Mouse (Mus musculus): ENCODE data around the gene Ezh1.
A peak's percentile ranks its signal among the peaks of the same experiment; 100 is the strongest.

Ezh1 gene

DNA sequence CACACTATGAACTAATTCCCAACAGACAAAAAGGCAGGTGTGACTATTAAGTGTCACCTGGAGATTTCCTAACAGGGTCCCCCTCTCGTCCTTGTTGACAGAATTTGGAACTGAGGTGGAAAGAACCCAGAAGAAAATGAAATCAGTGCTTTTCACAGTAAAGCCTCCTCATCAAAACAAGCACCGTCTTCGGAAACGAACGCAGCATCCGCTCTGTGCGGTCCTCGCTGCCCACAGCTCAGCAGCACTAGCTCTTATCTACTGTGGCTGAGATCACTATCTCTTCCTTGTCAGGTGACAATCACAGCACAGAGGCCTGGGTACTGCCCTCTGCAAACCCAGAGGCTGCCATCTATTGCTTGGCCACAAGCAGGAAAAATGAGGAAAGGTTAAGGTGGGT lies 30.1 kb downstream of the Ezh1 start:
- DNase-seq: no peak

DNA sequence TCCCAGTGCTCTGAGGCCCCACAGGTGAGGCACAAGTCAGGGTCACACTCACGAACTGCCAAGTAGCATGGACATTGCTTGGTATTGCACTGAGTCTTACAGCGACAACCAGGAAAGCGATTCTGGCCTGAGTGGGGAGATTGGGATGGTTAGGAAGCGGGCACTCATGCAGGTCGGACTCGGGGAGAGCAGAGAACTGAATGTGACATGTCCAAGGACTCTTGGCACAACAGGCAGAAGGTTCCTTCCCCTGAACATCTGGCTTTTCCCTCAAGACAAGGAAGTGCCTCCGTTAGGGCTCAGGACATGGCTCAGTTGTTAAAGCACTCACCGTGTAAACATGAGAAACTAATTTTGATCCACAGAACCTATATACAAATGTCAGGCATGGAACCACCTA lies 30.7 kb downstream of the Ezh1 start:
- no peak for DNase-seq

GRCm38 (mm10) chr11:101195101-101195500 lies 31.2 kb downstream of the Ezh1 start:
- no peak for DNase-seq

- no peak for DNase-seq
Observed at GRCm38 (mm10) chr11:101194643-101195042, 31.6 kb downstream of the Ezh1 start.

- no peak for DNase-seq
Observed at GRCm38 (mm10) chr11:101194137-101194536, 32.1 kb downstream of the Ezh1 start.

GRCm38 (mm10) chr11:101193076-101193475 lies 33.2 kb downstream of the Ezh1 start:
- DNase-seq: no peak

DNA sequence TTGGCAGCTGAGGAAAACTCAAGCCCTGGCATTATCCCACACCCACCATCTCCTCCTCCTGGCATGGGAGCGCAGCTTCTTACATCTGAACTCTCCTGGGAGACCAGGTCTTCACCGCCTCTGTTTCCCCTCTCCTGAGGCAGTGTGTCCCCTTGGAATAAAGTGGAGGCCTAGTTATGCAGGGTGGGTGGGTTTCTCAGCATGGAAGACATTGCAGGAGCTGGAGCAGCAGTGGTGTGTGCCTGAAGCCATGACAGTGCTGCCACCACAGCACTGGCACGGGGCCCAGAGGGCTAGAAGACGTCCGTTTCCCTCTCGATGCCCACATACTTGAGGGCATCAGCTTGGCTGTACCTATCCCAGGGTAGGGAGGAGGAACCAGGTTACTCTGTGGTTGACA lies 33.6 kb downstream of the Ezh1 start:
- no peak for DNase-seq

DNA sequence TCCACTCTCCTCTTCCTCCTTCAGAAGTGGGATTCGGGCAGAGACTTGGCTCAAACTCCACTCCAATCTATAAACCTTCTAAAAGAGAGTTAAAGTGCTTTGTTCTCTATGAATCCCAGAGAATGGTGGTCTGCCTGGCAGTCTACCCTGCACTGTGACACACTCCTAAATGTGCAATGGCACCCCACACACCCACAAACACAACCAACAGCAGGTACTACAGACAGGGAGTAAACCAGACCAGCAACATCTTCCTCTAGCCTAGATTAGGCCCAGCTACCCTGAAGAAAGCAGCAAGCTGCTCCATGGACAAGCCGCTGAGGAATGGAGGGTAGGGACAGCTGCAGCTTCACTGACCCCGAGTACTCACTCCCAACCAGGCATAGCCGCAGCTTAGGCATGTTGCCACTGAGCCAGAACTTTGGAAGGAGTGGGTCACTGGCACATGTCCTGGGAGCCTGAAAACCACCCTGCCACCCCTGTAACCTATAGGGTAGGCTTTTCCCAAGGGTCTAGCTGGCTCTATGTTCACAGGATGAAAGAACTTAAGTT lies 34.3 kb downstream of the Ezh1 start:
- no peak for DNase-seq

- DNase-seq: no peak
Observed at GRCm38 (mm10) chr11:101190913-101191907, 35.1 kb downstream of the Ezh1 start.

DNA sequence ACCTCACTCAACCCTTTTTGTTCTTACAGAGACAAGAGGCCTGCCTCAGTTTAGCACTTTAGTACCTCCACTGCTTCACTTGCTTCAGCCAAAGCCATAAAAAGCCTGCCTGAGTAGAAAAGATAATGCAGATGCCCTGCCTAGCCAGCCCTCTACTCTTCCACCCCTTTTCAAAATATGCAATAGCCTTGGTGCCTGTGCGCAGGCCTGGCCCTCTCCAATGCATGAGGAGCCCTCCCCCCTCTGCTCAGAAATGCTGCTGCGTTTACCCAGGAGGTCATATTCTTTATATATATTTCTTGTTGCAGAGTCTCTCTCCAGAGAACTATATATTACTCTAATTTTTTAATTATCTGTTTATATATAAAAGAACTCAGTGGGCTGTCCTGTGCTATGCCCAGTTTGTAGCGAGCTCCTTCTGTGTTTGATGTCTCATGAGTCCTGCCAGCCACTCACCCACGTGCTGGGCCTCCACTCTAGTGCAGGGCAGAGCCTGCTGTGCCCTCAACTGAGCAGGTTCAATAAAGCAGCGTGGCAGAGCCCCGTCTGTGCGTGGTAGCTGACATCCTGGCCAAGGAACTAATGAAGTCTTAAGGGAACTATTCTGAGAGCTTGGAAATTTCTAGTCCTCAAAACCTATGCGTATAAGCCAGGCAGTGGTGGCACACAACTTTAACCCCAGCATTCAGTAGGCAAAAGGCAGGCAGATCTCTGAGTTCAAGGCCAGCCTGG lies 35.9 kb downstream of the Ezh1 start:
- no peak for DNase-seq

DNA sequence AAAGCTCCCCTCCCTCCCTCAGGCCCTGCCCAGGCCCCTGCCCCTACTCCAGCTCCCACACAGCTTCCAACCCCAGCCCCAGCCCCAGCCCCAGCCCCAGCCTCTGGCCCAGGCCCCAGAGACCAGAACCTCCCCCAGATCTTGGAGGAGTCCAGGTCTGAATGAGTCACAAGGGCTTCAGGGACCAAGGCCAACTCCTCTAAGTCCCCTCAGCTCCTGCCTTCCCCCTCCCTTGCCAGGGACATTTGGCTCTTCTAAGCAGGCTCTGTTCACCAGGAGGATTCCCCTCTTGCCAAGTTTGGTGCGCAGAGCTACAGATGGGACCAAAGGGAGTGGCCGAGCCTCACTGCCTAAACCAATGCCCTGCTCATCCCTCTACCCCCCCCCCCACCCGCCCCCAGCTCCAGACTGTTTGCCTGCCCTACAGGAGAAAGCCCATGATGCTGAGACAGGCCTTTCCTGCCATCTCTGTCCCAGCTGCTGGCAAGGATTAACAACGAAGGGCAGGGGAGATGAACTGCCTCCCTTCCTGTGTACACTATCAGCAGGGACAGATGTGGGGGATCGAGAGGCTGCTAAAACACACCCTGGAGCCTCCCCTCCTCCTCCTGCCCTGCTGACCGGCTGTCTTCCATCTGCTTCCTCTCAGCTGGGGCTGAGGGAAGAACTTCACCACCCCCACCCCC lies 36.6 kb downstream of the Ezh1 start:
- no peak for DNase-seq

DNA sequence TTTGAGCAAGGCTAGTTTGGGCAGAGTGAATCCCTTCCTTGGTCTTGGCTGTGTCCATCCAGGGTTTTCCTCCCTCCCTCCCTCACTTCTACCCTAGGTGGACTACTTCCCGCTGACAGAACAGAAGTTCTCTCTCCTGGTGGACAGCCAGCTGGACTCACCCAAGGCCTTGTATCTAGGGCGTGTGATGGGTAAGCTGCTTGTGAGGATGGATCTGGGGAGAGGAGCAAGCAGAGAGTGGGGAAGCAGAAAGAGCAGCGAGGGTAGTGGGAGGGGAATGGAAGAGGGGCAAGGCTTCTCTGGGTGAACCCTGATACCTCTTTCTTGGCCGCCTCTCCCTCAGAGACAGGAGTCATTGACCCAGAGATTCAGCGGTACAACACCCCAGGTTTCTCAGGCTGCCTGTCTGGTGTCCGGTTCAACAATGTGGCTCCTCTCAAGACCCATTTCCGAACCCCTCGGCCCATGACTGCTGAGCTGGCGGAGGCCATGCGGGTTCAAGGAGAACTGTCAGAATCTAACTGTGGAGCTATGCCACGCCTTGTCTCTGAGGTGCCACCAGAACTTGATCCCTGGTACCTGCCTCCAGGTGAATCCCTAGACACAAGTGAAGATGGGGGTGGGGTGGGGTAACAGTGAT lies 38.0 kb downstream of the Ezh1 start:
- DNase-seq: no peak

GRCm38 (mm10) chr11:101187541-101187940 lies 38.7 kb downstream of the Ezh1 start:
- no peak for DNase-seq

GRCm38 (mm10) chr11:101186526-101187247 lies 39.6 kb downstream of the Ezh1 start:
- DNase-seq: no peak

DNA sequence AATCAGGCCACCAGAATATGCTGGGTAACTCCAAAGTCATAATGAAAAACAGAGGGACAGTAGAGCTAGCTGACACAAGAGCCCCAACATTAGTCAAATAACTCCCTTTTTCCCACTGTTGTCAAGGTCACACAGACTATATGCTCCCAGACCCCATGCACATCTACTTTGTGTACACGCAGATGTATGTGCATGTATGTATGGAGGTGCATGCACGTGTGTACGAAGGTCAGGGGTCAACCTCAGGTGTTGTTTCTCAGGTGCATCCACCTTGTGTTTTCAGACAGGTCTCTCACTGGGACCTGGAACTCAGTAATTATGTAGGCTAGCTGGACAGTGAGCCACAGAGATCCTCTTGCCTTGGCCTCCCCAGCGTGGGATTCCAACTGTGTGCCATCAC lies 40.8 kb downstream of the Ezh1 start:
- DNase-seq: no peak

DNA sequence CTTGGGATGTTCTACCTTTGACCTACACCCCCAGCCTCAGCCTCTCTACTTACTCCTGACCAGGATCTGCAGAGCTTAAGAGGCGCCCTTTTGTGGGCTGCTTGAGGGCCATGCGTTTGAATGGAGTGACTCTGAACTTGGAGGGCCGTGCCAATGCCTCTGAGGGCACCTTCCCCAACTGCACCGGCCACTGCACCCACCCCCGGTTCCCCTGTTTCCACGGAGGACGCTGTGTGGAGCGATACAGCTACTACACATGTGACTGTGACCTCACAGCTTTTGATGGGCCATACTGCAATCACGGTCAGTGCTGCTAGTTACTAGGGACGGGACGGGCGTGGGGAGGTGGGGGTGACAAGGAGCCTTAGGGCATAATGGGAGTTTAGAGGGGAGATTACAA lies 41.3 kb downstream of the Ezh1 start:
- DNase-seq: no peak

- DNase-seq: no peak
Observed at GRCm38 (mm10) chr11:101182771-101183517, 43.3 kb downstream of the Ezh1 start.

DNA sequence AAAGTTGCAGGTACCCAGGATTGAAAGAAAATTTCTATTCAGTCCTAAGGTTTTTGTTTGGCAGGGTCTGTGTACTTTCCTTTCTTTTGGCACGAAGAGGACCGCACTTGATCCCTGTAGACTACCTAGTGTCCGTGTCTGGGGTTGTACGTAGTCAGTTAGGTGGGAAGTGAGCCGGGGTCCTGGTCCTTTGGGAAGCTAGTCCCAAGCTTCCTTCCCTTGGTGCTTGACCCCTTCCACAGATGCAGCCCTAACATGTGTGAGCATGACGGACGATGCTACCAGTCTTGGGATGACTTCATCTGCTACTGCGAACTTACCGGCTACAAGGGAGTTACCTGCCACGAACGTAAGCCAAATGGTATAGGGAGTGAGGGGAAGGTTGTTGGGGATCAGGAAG lies 44.3 kb downstream of the Ezh1 start:
- DNase-seq: no peak

DNA sequence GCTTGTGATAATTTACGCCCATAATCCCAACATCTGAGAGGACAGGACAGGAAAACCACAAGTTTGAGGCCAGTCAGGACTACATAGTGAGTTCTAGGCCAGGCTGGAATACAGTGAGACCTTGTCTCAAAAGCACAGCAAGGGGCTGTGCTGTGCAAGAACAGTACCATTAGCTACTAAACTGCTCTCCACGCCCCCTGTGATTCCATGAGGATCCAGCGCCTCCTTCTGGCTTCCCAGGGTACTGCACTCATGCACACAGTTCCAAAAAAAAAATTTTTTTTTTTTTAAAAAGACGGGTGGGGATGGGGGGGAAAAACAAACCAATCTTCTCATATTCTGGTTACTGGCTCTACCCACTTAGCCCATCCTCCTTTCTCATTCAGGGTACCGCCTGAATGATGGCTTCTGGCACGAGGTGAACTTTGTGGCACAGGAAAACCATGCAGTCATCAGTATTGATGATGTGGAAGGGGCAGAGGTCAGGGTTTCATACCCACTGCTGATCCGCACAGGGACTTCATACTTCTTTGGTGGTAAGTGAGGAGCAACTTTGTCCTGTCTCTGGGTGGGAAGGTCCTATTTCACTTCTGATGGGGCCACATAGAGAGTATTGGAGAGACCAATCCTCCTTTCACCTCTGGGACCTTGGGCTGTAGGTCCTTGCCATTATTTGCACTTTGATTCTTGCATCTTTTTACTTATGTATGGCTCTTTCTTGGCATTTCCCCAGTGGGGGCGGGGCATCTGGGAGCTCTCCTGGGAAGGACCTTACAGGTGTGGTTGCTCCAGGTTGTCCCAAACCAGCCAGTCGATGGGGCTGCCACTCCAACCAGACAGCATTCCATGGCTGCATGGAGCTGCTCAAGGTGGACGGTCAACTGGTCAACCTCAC lies 45.2 kb downstream of the Ezh1 start:
- DNase-seq: peak; percentile 60 to 62

DNA sequence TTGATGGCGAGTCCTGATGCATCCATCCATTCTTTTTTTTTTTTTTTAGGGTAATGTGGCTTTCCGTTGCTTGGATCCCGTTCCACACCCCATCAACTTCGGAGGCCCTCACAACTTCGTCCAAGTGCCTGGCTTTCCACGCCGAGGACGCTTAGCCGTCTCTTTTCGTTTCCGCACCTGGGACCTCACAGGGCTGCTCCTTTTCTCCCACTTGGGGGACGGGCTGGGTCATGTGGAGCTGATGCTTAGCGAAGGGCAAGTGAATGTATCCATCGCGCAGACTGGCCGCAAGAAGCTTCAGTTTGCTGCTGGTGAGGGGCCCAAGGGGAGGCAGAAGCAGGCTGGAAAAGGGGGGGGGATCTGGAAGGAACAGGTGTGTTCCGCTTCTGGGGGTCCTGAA lies 46.0 kb downstream of the Ezh1 start:
- DNase-seq: no peak

Measured in B cell, adult 2 months (primary cell).